Mouse (Mus musculus): ENCODE measurements around the gene Hpf1. TPM values are rescaled to one million over a fixed set of nuclear protein-coding genes. Genes with fewer than 3 reads are reported as not detected.

Gene Hpf1
- total RNA-seq, 2 experiments from 2014 or later, result 16.5 to 20.7 TPM

- intact Hi-C loops (cut with DNase I), result loop anchor here (5.0 kb wide), 1 partner anchor 102 kb away; the partner anchor contains the start of gene Nek1
These were observed 279 bp downstream of the Hpf1 start for GRCm38 (mm10) chr8:60890520-60890874.

GRCm38 (mm10) chr8:60891757-60892156, 1.5 kb downstream of the Hpf1 start:
- no peak for DNase-seq (ENCODE audit: low spot score)

More at GRCm38 (mm10) chr8:60890520-60890874, 279 bp downstream of the Hpf1 start:
- DNase-seq (ENCODE audit: low spot score), result no peak

GRCm38 (mm10) chr8:60895878-60896277, 5.7 kb downstream of the Hpf1 start:
- intact Hi-C loops (cut with DNase I), result no loop called here

More at GRCm38 (mm10) chr8:60891757-60892156, 1.5 kb downstream of the Hpf1 start:
- intact Hi-C loops (cut with DNase I), result loop anchor here (5.0 kb wide), 1 partner anchor 101 kb away; the partner anchor contains the start of gene Nek1

GRCm38 (mm10) chr8:60900147-60900546, 9.9 kb downstream of the Hpf1 start:
- intact Hi-C loops (cut with DNase I), result no loop called here
- DNase-seq (ENCODE audit: low spot score), result peak; percentile 11

More at GRCm38 (mm10) chr8:60895878-60896277, 5.7 kb downstream of the Hpf1 start:
- DNase-seq (ENCODE audit: low spot score), result no peak

GRCm38 (mm10) chr8:60912081-60912480, 21.9 kb downstream of the Hpf1 start:
- no peak for DNase-seq (ENCODE audit: low spot score)
- intact Hi-C loops (cut with DNase I), result no loop called here

GRCm38 (mm10) chr8:60912554-60912953, 22.3 kb downstream of the Hpf1 start:
- no peak for DNase-seq (ENCODE audit: low spot score)
- intact Hi-C loops (cut with DNase I), result no loop called here

GRCm38 (mm10) chr8:60919069-60919468, 28.9 kb downstream of the Hpf1 start:
- intact Hi-C loops (cut with DNase I), result no loop called here
- no peak for DNase-seq (ENCODE audit: low spot score)

GRCm38 (mm10) chr8:60920176-60920575, 30.0 kb downstream of the Hpf1 start:
- no peak for DNase-seq (ENCODE audit: low spot score)
- intact Hi-C loops (cut with DNase I), result no loop called here

- intact Hi-C loops (cut with DNase I), result no loop called here
- DNase-seq (ENCODE audit: low spot score), result no peak
These were observed 43.4 kb downstream of the Hpf1 start for GRCm38 (mm10) chr8:60933617-60934016.

GRCm38 (mm10) chr8:60938717-60939424, 48.7 kb downstream of the Hpf1 start:
- DNase-seq (ENCODE audit: low spot score), result no peak

GRCm38 (mm10) chr8:60942867-60943266, 52.6 kb downstream of the Hpf1 start:
- intact Hi-C loops (cut with DNase I), result no loop called here
- no peak for DNase-seq (ENCODE audit: low spot score)

More at GRCm38 (mm10) chr8:60938717-60939424, 48.7 kb downstream of the Hpf1 start:
- intact Hi-C loops (cut with DNase I), result no loop called here

GRCm38 (mm10) chr8:60947503-60947902, 57.3 kb downstream of the Hpf1 start:
- DNase-seq (ENCODE audit: low spot score), result no peak
- intact Hi-C loops (cut with DNase I), result no loop called here

- DNase-seq (ENCODE audit: low spot score), result no peak
- intact Hi-C loops (cut with DNase I), result loop anchor here (5.0 kb wide), 1 partner anchor 42 kb away; the partner anchor contains the start of gene Nek1
These were observed 59.6 kb downstream of the Hpf1 start for GRCm38 (mm10) chr8:60949859-60950258.

GRCm38 (mm10) chr8:60951271-60951670, 61.1 kb downstream of the Hpf1 start:
- no peak for DNase-seq (ENCODE audit: low spot score)
- intact Hi-C loops (cut with DNase I), result loop anchor here (5.0 kb wide), 1 partner anchor 41 kb away; the partner anchor contains the start of gene Nek1

GRCm38 (mm10) chr8:60951757-60952156, 61.5 kb downstream of the Hpf1 start:
- intact Hi-C loops (cut with DNase I), result loop anchor here (5.0 kb wide), 1 partner anchor 41 kb away; the partner anchor contains the start of gene Nek1
- no peak for DNase-seq (ENCODE audit: low spot score)

GRCm38 (mm10) chr8:60952803-60953202, 62.6 kb downstream of the Hpf1 start:
- intact Hi-C loops (cut with DNase I), result loop anchor here (5.0 kb wide), 1 partner anchor 39 kb away; the partner anchor contains the start of gene Nek1
- DNase-seq (ENCODE audit: low spot score), result no peak

GRCm38 (mm10) chr8:60954281-60955014, 64.2 kb downstream of the Hpf1 start:
- peak; percentile 73 for DNase-seq (ENCODE audit: low spot score)
- intact Hi-C loops (cut with DNase I), result loop anchor here (5.0 kb wide), 1 partner anchor 38 kb away; the partner anchor contains the start of gene Nek1

- DNase-seq (ENCODE audit: low spot score), result no peak
- intact Hi-C loops (cut with DNase I), result no loop called here
These were observed 66.6 kb downstream of the Hpf1 start for GRCm38 (mm10) chr8:60956847-60957246.
